Comparison of ENCODE assay signal across 11 mouse cellular contexts in genomic region chr10:130322637-130323036, GRCm38 (mm10). TPM values are rescaled to one million over a fixed set of nuclear protein-coding genes. Genes with fewer than 3 reads are reported as not detected.
DNase-seq lines count a peak whose midpoint lies in the region; ATAC-seq lines count a peak whose summit lies in the region.
"Had no signal": no experiment of that assay in that cellular context is flagged by ENCODE, and none has a peak within 500 bp of the region (broad histone marks: within the 10 kb centered on the region; RNA-seq: fewer than 3 reads in every experiment).

Gene Tespa1 (plus strand): TSS chr10:130322870.

- H3K36me3 ChIP-seq in hindbrain, embryonic 11.5 days (ENCODE audit: control insufficient read depth, insufficient read depth, low read length) = no peaks in the 10 kb centered on the region
- H3K36me3 ChIP-seq: midbrain, embryonic 12.5 days had no signal

- H3K4me1 ChIP-seq in hindbrain, embryonic 11.5 days (replicated peaks; ENCODE audit: control insufficient read depth, insufficient read depth, low read length) = no peaks in the 10 kb centered on the region
- H3K4me1 ChIP-seq: midbrain, embryonic 12.5 days had no signal

- WGBS in hindbrain, embryonic 11.5 days = 88% methylated on average over 5 of the region's 5 CpGs

- H3K27ac ChIP-seq in hindbrain, embryonic 11.5 days (ENCODE audit: low read depth, low read length) = no peak within 1 kb of the TSS
- H3K27ac ChIP-seq: gastrocnemius, adult 2 months; midbrain, embryonic 12.5 days had no signal

- H3K4me3 ChIP-seq in hindbrain, embryonic 11.5 days (ENCODE audit: low read depth, low read length) = no peak within 1 kb of the TSS
- H3K4me3 ChIP-seq: gastrocnemius, adult 2 months; midbrain, embryonic 12.5 days had no signal

- no peak for ATAC-seq in hindbrain, embryonic 11.5 days (ENCODE audit: low FRiP score)
- ATAC-seq: hindbrain, embryonic 16.5 days had no signal

- H3K4me2 ChIP-seq in hindbrain, embryonic 11.5 days (replicated peaks; ENCODE audit: low read depth, low read length) = no peak within 1 kb of the TSS
- H3K4me2 ChIP-seq: midbrain, embryonic 12.5 days had no signal

- H3K27me3 ChIP-seq in hindbrain, embryonic 11.5 days (ENCODE audit: control insufficient read depth, insufficient read depth, low read length) = no peaks in the 10 kb centered on the region
- H3K27me3 ChIP-seq: midbrain, embryonic 12.5 days had no signal

- no peaks in the 10 kb centered on the region for H3K9me3 ChIP-seq in hindbrain, embryonic 11.5 days (ENCODE audit: control insufficient read depth, low read length)
- H3K9me3 ChIP-seq: midbrain, embryonic 12.5 days had no signal

- H3K9ac ChIP-seq in hindbrain, embryonic 11.5 days (ENCODE audit: low read depth, low read length) = no peak within 1 kb of the TSS
- H3K9ac ChIP-seq: midbrain, embryonic 12.5 days had no signal

- DNase-seq in CD4-positive, CD25-positive, alpha-beta regulatory T cell, adult 2 months (ENCODE audit: low read depth, low spot score) = peak; percentile 87
- peak; percentile 87 for DNase-seq in T-cell, adult 2 months (ENCODE audit: low spot score)
- DNase-seq in lung, postnatal 10 days = peak; percentile 3
- DNase-seq in spleen, postnatal 14 days (ENCODE audit: low spot score in 2 of 2) = peak; percentile 10 to 11
- DNase-seq in adrenal gland, postnatal 25 days = no peak
- no peak for DNase-seq in hindbrain, embryonic 11.5 days (ENCODE audit: low spot score)
- no peak for DNase-seq in layer of hippocampus, postnatal 25 days (ENCODE audit: extremely low spot score in 1 of 2, low spot score in 1 of 2)
- DNase-seq: cerebellum, postnatal 14 days; gastrocnemius, adult 2 months had no signal

RNA-seq across cellular contexts. Expression of gene Tespa1, which starts in this region (rescaled TPM):
- total RNA-seq in adrenal gland, postnatal 25 days (2021) = 0.46 TPM in 1 of 2 replicates, not detected in the other
- 0.18 and 0.26 TPM in 2 replicates for polyA plus RNA-seq in hindbrain, embryonic 11.5 days (2014; fragmentation: Nextera tagmentation; extraction: Ambion mirVana)
- total RNA-seq in layer of hippocampus, postnatal 25 days (2021) = 1 to 10 TPM; 1.3 to 1.6 TPM
- polyA plus RNA-seq: midbrain, embryonic 12.5 days had no signal

Comparison
In these comparisons a context has a peak if more than half of its experiments do, and no peak if none do; other contexts are left out.
1. DNase-seq: peak in CD4-positive, CD25-positive, alpha-beta regulatory T cell, adult 2 months (single experiment), T-cell, adult 2 months (single experiment), lung, postnatal 10 days (single experiment) and spleen, postnatal 14 days (2 of 2); none in adrenal gland, postnatal 25 days (single experiment), hindbrain, embryonic 11.5 days (single experiment) and layer of hippocampus, postnatal 25 days (0 of 2).